In the genomic region with DNA sequence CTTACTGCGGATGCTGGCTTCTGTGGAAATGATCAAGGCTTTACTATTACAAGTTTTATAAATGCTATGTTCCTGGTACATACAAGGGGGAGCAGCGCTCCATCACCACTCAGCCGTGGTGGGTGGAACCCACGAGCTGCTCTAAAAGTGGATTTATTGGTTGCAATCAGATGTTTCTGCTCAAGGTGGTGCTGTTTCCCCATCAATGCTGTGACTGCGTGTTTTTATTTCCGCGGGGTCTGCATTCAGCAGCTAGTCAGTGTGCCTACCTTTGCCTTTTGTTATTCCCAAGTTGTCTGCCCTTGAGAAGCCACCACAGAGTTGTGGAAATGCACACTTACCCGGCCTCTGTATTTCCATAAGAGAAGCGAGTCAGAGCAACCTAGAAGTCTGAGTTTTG, we compare ENCODE assay signal across 8 mouse cellular contexts.
DNase-seq lines count a peak whose midpoint lies in the region; ATAC-seq and TF ChIP-seq lines count a peak whose summit lies in the region.

No protein-coding gene starts in this region.

- no peak overlapping the region for H3K4me3 ChIP-seq in embryonic facial prominence, embryonic 14.5 days (ENCODE audit: low read depth, low read length)
- H3K4me3 ChIP-seq in hindbrain, embryonic 10.5 days = no peak overlapping the region
- no peak overlapping the region for H3K4me3 ChIP-seq in small intestine, adult 2 months (ENCODE audit: low read depth, low read length)

- H3K36me3 ChIP-seq in embryonic facial prominence, embryonic 14.5 days (ENCODE audit: control insufficient read depth, insufficient read depth, low read length) = no peaks in the 10 kb centered on the region
- no peaks in the 10 kb centered on the region for H3K36me3 ChIP-seq in hindbrain, embryonic 10.5 days
- 0 out of 2 replicates have a peak, but pooled peaks cover 1% of the 10 kb centered on the region for H3K36me3 ChIP-seq in small intestine, adult 2 months (ENCODE audit: control insufficient read depth, insufficient read depth, low read length)

- no peaks in the 10 kb centered on the region for H3K9me3 ChIP-seq in embryonic facial prominence, embryonic 14.5 days (ENCODE audit: control insufficient read depth, low read length)
- H3K9me3 ChIP-seq in hindbrain, embryonic 10.5 days = no peaks in the 10 kb centered on the region

- no peaks in the 10 kb centered on the region for H3K27me3 ChIP-seq in embryonic facial prominence, embryonic 14.5 days (replicated peaks; ENCODE audit: control insufficient read depth, insufficient read depth, low read length)
- H3K27me3 ChIP-seq in hindbrain, embryonic 10.5 days (ENCODE audit: insufficient read depth, poor library complexity, severe bottlenecking) = no peaks in the 10 kb centered on the region
- H3K27me3 ChIP-seq in small intestine, adult 2 months (ENCODE audit: control insufficient read depth, insufficient read depth, low read length) = no peaks in the 10 kb centered on the region

- peaks cover 33% of the 10 kb centered on the region for H3K4me1 ChIP-seq in embryonic facial prominence, embryonic 14.5 days (ENCODE audit: control insufficient read depth, insufficient read depth, low read length)
- peaks cover 32% of the 10 kb centered on the region for H3K4me1 ChIP-seq in hindbrain, embryonic 10.5 days (replicated peaks)
- H3K4me1 ChIP-seq in small intestine, adult 2 months (ENCODE audit: control insufficient read depth, insufficient read depth, insufficient read length, low read length) = no peaks in the 10 kb centered on the region

- no peak overlapping the region for H3K4me2 ChIP-seq in embryonic facial prominence, embryonic 14.5 days (ENCODE audit: low read depth, low read length)

- no peak for TF ChIP-seq POLR2A in small intestine, adult 2 months (IDR thresholded peaks at IDR 0.05; ENCODE audit: low read depth, low read length)

- WGBS in embryonic facial prominence, embryonic 14.5 days = 22% methylated on average over 9 of the region's 9 CpGs
- WGBS in hindbrain, embryonic 10.5 days = 31% methylated on average over 9 of the region's 9 CpGs
- 27% methylated on average over 9 of the region's 9 CpGs for WGBS in small intestine, adult 2 months

- peak; percentile 66; the same call in 1 of the 2 replicates for TF ChIP-seq CTCF in small intestine, adult 2 months (IDR thresholded peaks at IDR 0.05; ENCODE audit: extremely low read depth, insufficient read length, insufficient replicate concordance, low read depth, low read length)

- no peak for ATAC-seq in CD4-positive, CD25-positive, alpha-beta regulatory T cell, adult 4 months
- 0 out of 2 replicates have a peak, but pooled peaks have one; percentile 17 for ATAC-seq in embryonic facial prominence, embryonic 14.5 days (ENCODE audit: low read depth)

- H3K9ac ChIP-seq in embryonic facial prominence, embryonic 14.5 days (ENCODE audit: low read depth, low read length) = no peak overlapping the region

- DNase-seq in CD4-positive, CD25-positive, alpha-beta regulatory T cell, adult 2 months (ENCODE audit: low read depth, low spot score) = peak; percentile 61
- peak; percentile 84 for DNase-seq in NIH3T3 (ENCODE audit: low read depth)
- DNase-seq in embryonic facial prominence, embryonic 14.5 days (ENCODE audit: low spot score) = peak; percentile 71
- DNase-seq in hindbrain, embryonic 10.5 days (ENCODE audit: low spot score) = peak; percentile 55
- peak; percentile 62 for DNase-seq in layer of hippocampus, adult 9-11 months
- peak; percentile 38 to 71 for DNase-seq in lung, postnatal 4 days

- H3K27ac ChIP-seq in embryonic facial prominence, embryonic 14.5 days (replicated peaks; ENCODE audit: low read depth, low read length) = peak overlapping the region; percentile 10; the same call in 1 of the 2 replicates
- no peak overlapping the region for H3K27ac ChIP-seq in hindbrain, embryonic 10.5 days
- H3K27ac ChIP-seq in small intestine, adult 2 months (ENCODE audit: insufficient read depth, low read depth, low read length) = no peak overlapping the region
